Mouse (Mus musculus) heart, embryonic 13.5 days (tissue): ENCODE results near the gene Rpl23. TPM values are rescaled to one million over a fixed set of nuclear protein-coding genes. Genes with fewer than 3 reads are reported as not detected.

Source experiments
- ATAC-seq: fragments of 200-750 bp; cut with Nextera tagmentation; 2 replicates; pipeline ENCODE4 v1.8.0; 2017; ENCODE audit warnings: moderate TSS enrichment; ENCODE audit not compliant: insufficient number of reproducible peaks, low FRiP score, low TSS enrichment; ENCODE audit errors: extremely low read depth
- H3K27ac ChIP-seq: fragments of 300-500 bp; sonication (generic); replicated peaks from 2 replicates; pipeline ENCODE4 v1.5.1; 2015; ENCODE audit warnings: moderate library complexity, mild to moderate bottlenecking, inconsistent platforms
- H3K27me3 ChIP-seq: fragments of 300-500 bp; sonication (generic); replicated peaks from 2 replicates; pipeline ENCODE4 v1.6.1; 2015; ENCODE audit warnings: mild to moderate bottlenecking, inconsistent platforms
- H3K36me3 ChIP-seq: fragments of 300-500 bp; sonication (generic); 2 replicates; pipeline ENCODE4 v1.6.1; 2015; ENCODE audit warnings: mild to moderate bottlenecking, inconsistent platforms
- H3K4me1 ChIP-seq: fragments of 300-500 bp; sonication (generic); 2 replicates; pipeline ENCODE4 v1.6.1; 2015; ENCODE audit warnings: inconsistent platforms
- H3K4me2 ChIP-seq: fragments of 300-500 bp; sonication (generic); 2 replicates; pipeline ENCODE4 v1.6.1; 2015; ENCODE audit warnings: inconsistent platforms, mild to moderate bottlenecking, moderate library complexity
- H3K4me3 ChIP-seq: fragments of 300-500 bp; sonication (generic); 2 replicates; pipeline ENCODE4 v1.5.1; 2015; ENCODE audit warnings: moderate library complexity, mild to moderate bottlenecking, inconsistent platforms
- H3K9ac ChIP-seq: fragments of 300-500 bp; sonication (generic); 2 replicates; pipeline ENCODE4 v1.6.1; 2015; ENCODE audit warnings: inconsistent platforms, mild to moderate bottlenecking, moderate library complexity
- H3K9me3 ChIP-seq: fragments of 300-500 bp; sonication (generic); 2 replicates; pipeline ENCODE4 v1.6.1; 2016; ENCODE audit warnings: inconsistent platforms
- WGBS: fragments of 180-500 bp; shearing (Covaris S2); methylation state at CpG from one replicate; pipeline ENCODE4 v1.1.7; 2015; ENCODE audit warnings: mixed read lengths; 5-methylcytosine and 5-hydroxymethylcytosine counted together
- polyA plus RNA-seq: library from polyadenylated mRNA; unstranded; fragments of >200 nt; fragmentation: Nextera tagmentation; extraction: Ambion mirVana; gene quantifications from 2 replicates; pipeline ENCODE4 v1.2.1, GENCODE M21; 2015

The Rpl23 gene
- polyA plus RNA-seq, 1 experiment from 2014 or later, result 376 TPM

- ATAC-seq, result no peak
- H3K9ac ChIP-seq, result peak overlapping the region; percentile 99
- WGBS, result 59% methylated on average over 2 of the region's 2 CpGs
These were observed 2.1 kb downstream of the Rpl23 start for GRCm38 (mm10) chr11:97779968-97780701.

GRCm38 (mm10) chr11:97778918-97779317 lies 3.3 kb downstream of the Rpl23 start:
- no peak overlapping the region for H3K27ac ChIP-seq
- H3K36me3 ChIP-seq, result peaks cover 67% of the 10 kb centered on the region
- no peaks in the 10 kb centered on the region for H3K27me3 ChIP-seq
- no peak overlapping the region for H3K4me3 ChIP-seq
- H3K9ac ChIP-seq, result 0 out of 2 replicates have a peak overlapping the region, but pooled peaks have one; percentile 12
- H3K4me1 ChIP-seq, result peaks cover 30% of the 10 kb centered on the region
- H3K4me2 ChIP-seq, result peak overlapping the region; percentile 11; the same call in 1 of the 2 replicates
- no peaks in the 10 kb centered on the region for H3K9me3 ChIP-seq
- ATAC-seq, result no peak
- WGBS, result 90% methylated on average over 1 of the region's 1 CpGs

More at GRCm38 (mm10) chr11:97779968-97780701, 2.1 kb downstream of the Rpl23 start:
- peaks cover 61% of the 10 kb centered on the region for H3K36me3 ChIP-seq
- H3K4me3 ChIP-seq, result peak overlapping the region; percentile 89
- H3K27me3 ChIP-seq, result no peaks in the 10 kb centered on the region
- H3K9me3 ChIP-seq, result no peaks in the 10 kb centered on the region
- H3K27ac ChIP-seq, result no peak overlapping the region
- peak overlapping the region; percentile 74 for H3K4me2 ChIP-seq
- peaks cover 30% of the 10 kb centered on the region for H3K4me1 ChIP-seq

- ATAC-seq, result no peak
- Histone ChIP-seq H3K27me3 (no peaks in the 10 kb centered on the region), H3K36me3 (peaks cover 67% of the 10 kb centered on the region), H3K4me1 (peaks cover 25% of the 10 kb centered on the region), H3K9me3 (no peaks in the 10 kb centered on the region), H3K9ac (no peak overlapping the region), H3K4me3 (no peak overlapping the region), H3K27ac (no peak overlapping the region), H3K4me2 (no peak overlapping the region)
- 44% methylated on average over 2 of the region's 2 CpGs for WGBS
These were observed 5.1 kb downstream of the Rpl23 start for GRCm38 (mm10) chr11:97777129-97777529.

- H3K36me3 ChIP-seq, result peaks cover 67% of the 10 kb centered on the region
- no peak overlapping the region for H3K9ac ChIP-seq
- no peak overlapping the region for H3K4me2 ChIP-seq
- peaks cover 25% of the 10 kb centered on the region for H3K4me1 ChIP-seq
- no peak overlapping the region for H3K27ac ChIP-seq
- WGBS, result 58% methylated on average over 5 of the region's 5 CpGs
- no peak overlapping the region for H3K4me3 ChIP-seq
- H3K27me3 ChIP-seq, result no peaks in the 10 kb centered on the region
- no peaks in the 10 kb centered on the region for H3K9me3 ChIP-seq
- ATAC-seq, result no peak
These were observed 5.6 kb downstream of the Rpl23 start for GRCm38 (mm10) chr11:97776497-97777128.

GRCm38 (mm10) chr11:97775808-97776496 lies 6.3 kb downstream of the Rpl23 start, which contains the start of gene 1700001P01Rik:
1700001P01Rik (minus strand) TSS chr11:97775918.
- Histone ChIP-seq H3K36me3 (peaks cover 64% of the 10 kb centered on the region), H3K9me3 (no peaks in the 10 kb centered on the region), H3K27me3 (no peaks in the 10 kb centered on the region), H3K9ac (no peak within 1 kb of the TSS), H3K4me1 (peaks cover 21% of the 10 kb centered on the region), H3K27ac (no peak within 1 kb of the TSS), H3K4me2 (no peak within 1 kb of the TSS), H3K4me3 (no peak within 1 kb of the TSS)
- WGBS, result 47% methylated on average over 17 of the region's 17 CpGs
- no peak for ATAC-seq

GRCm38 (mm10) chr11:97775186-97775585 lies 7.1 kb downstream of the Rpl23 start:
- peaks cover 56% of the 10 kb centered on the region for H3K36me3 ChIP-seq
- no peak overlapping the region for H3K4me3 ChIP-seq
- H3K27ac ChIP-seq, result no peak overlapping the region
- 74% methylated on average over 13 of the region's 13 CpGs for WGBS
- no peak for ATAC-seq
- no peaks in the 10 kb centered on the region for H3K27me3 ChIP-seq
- H3K9ac ChIP-seq, result no peak overlapping the region
- H3K4me1 ChIP-seq, result peaks cover 14% of the 10 kb centered on the region
- H3K4me2 ChIP-seq, result no peak overlapping the region
- H3K9me3 ChIP-seq, result no peaks in the 10 kb centered on the region

- peaks cover 19% of the 10 kb centered on the region for H3K36me3 ChIP-seq
- no peak overlapping the region for H3K27ac ChIP-seq
- H3K9me3 ChIP-seq, result no peaks in the 10 kb centered on the region
- H3K9ac ChIP-seq, result no peak overlapping the region
- no peak overlapping the region for H3K4me3 ChIP-seq
- no peak overlapping the region for H3K4me2 ChIP-seq
- 0 out of 2 replicates have a peak, but pooled peaks cover 3% of the 10 kb centered on the region for H3K4me1 ChIP-seq
- no peaks in the 10 kb centered on the region for H3K27me3 ChIP-seq
- no peak for ATAC-seq
- 74% methylated on average over 14 of the region's 14 CpGs for WGBS
These were observed 10.8 kb downstream of the Rpl23 start for GRCm38 (mm10) chr11:97771410-97771809.

GRCm38 (mm10) chr11:97769704-97770103 lies 12.5 kb downstream of the Rpl23 start:
- Histone ChIP-seq H3K4me2 (no peak overlapping the region), H3K27me3 (no peaks in the 10 kb centered on the region), H3K27ac (no peak overlapping the region), H3K9me3 (no peaks in the 10 kb centered on the region), H3K9ac (no peak overlapping the region), H3K36me3 (peaks cover 2% of the 10 kb centered on the region; the same call in 1 of the 2 replicates), H3K4me1 (peaks cover 13% of the 10 kb centered on the region), H3K4me3 (no peak overlapping the region)
- whole genome bisulfite sequencing, result 22% methylated on average over 2 of the region's 2 CpGs
- no peak for ATAC-seq

- peaks cover 30% of the 10 kb centered on the region for H3K36me3 ChIP-seq
- ATAC-seq, result peak; percentile 79
- H3K4me1 ChIP-seq, result peaks cover 13% of the 10 kb centered on the region
- H3K27me3 ChIP-seq, result no peaks in the 10 kb centered on the region
- H3K27ac ChIP-seq, result peak within 1 kb of the TSS; percentile 87
- H3K9ac ChIP-seq, result peak within 1 kb of the TSS; percentile 96
- WGBS, result under 1% methylated on average over 38 of the region's 38 CpGs
- peak within 1 kb of the TSS; percentile 85 for H3K4me3 ChIP-seq
- H3K9me3 ChIP-seq, result no peaks in the 10 kb centered on the region
- H3K4me2 ChIP-seq, result peak within 1 kb of the TSS; percentile 75
These were observed 15.9 kb downstream of the Rpl23 start, which contains the start of gene Cwc25 for GRCm38 (mm10) chr11:97766154-97766881. Cwc25 (minus strand) TSS chr11:97766556.

- Histone ChIP-seq H3K36me3 (peaks cover 72% of the 10 kb centered on the region), H3K4me2 (no peak overlapping the region), H3K4me3 (no peak overlapping the region), H3K27ac (no peak overlapping the region), H3K4me1 (peaks cover 10% of the 10 kb centered on the region), H3K9me3 (no peaks in the 10 kb centered on the region), H3K27me3 (no peaks in the 10 kb centered on the region), H3K9ac (no peak overlapping the region)
- no peak for ATAC-seq
These were observed 20.6 kb downstream of the Rpl23 start for GRCm38 (mm10) chr11:97761638-97762037.

GRCm38 (mm10) chr11:97758942-97759341 lies 23.3 kb downstream of the Rpl23 start:
- no peaks in the 10 kb centered on the region for H3K4me1 ChIP-seq
- H3K9ac ChIP-seq, result no peak overlapping the region
- H3K9me3 ChIP-seq, result no peaks in the 10 kb centered on the region
- ATAC-seq, result no peak
- WGBS, result 60% methylated on average over 6 of the region's 6 CpGs
- no peaks in the 10 kb centered on the region for H3K27me3 ChIP-seq
- peaks cover 94% of the 10 kb centered on the region for H3K36me3 ChIP-seq
- no peak overlapping the region for H3K4me3 ChIP-seq
- no peak overlapping the region for H3K4me2 ChIP-seq
- H3K27ac ChIP-seq, result no peak overlapping the region
